13 mouse cellular contexts compared by ENCODE assay signal in genomic region chrX:152235758-152236157, GRCm38 (mm10). TPM values are rescaled to one million over a fixed set of nuclear protein-coding genes. Genes with fewer than 3 reads are reported as not detected.
DNase-seq lines count a peak whose midpoint lies in the region; ATAC-seq lines count a peak whose summit lies in the region.
"Had no signal": no experiment of that assay in that cellular context is flagged by ENCODE, and none has a peak within 500 bp of the region (broad histone marks: within the 10 kb centered on the region; RNA-seq: fewer than 3 reads in every experiment).

No protein-coding gene starts in this region.

- no peaks in the 10 kb centered on the region for H3K27me3 ChIP-seq in heart, embryonic 12.5 days (replicated peaks)
- H3K27me3 ChIP-seq in midbrain, embryonic 10.5 days (ENCODE audit: low read depth, poor library complexity, severe bottlenecking): peaks cover under 1% of the 10 kb centered on the region
- no peaks in the 10 kb centered on the region for H3K27me3 ChIP-seq in midbrain, embryonic 11.5 days (ENCODE audit: control insufficient read depth, insufficient read depth, low read length)
- no peaks in the 10 kb centered on the region for H3K27me3 ChIP-seq in liver, embryonic 12.5 days (replicated peaks)
- no peaks in the 10 kb centered on the region for H3K27me3 ChIP-seq in neural tube, embryonic 15.5 days (replicated peaks)
- H3K27me3 ChIP-seq: limb, embryonic 12.5 days had no signal

- ATAC-seq in heart, embryonic 12.5 days (ENCODE audit: insufficient number of reproducible peaks, low FRiP score): no peak
- ATAC-seq in midbrain, embryonic 11.5 days (ENCODE audit: low FRiP score): no peak
- ATAC-seq in liver, embryonic 12.5 days: no peak
- no peak for ATAC-seq in neural tube, embryonic 15.5 days (ENCODE audit: low FRiP score)

- no peaks in the 10 kb centered on the region for H3K9me3 ChIP-seq in heart, embryonic 12.5 days (replicated peaks)
- H3K9me3 ChIP-seq in midbrain, embryonic 10.5 days (replicated peaks): no peaks in the 10 kb centered on the region
- no peaks in the 10 kb centered on the region for H3K9me3 ChIP-seq in midbrain, embryonic 11.5 days (ENCODE audit: control insufficient read depth, low read length)
- H3K9me3 ChIP-seq in liver, embryonic 12.5 days (replicated peaks): no peaks in the 10 kb centered on the region
- no peaks in the 10 kb centered on the region for H3K9me3 ChIP-seq in neural tube, embryonic 15.5 days (replicated peaks)
- H3K9me3 ChIP-seq: limb, embryonic 12.5 days had no signal

- H3K27ac ChIP-seq in heart, embryonic 12.5 days (ENCODE audit: poor library complexity, severe bottlenecking): no peak overlapping the region
- no peak overlapping the region for H3K27ac ChIP-seq in midbrain, embryonic 10.5 days (replicated peaks)
- H3K27ac ChIP-seq in midbrain, embryonic 11.5 days (ENCODE audit: low read depth, low read length): no peak overlapping the region
- no peak overlapping the region for H3K27ac ChIP-seq in liver, embryonic 12.5 days
- no peak overlapping the region for H3K27ac ChIP-seq in neural tube, embryonic 15.5 days (replicated peaks)
- H3K27ac ChIP-seq: limb, embryonic 12.5 days had no signal

- intact Hi-C loops in heart, postnatal 36 days (cut with DNase I): no loop called here

- H3K9ac ChIP-seq in heart, embryonic 12.5 days: no peak overlapping the region
- no peak overlapping the region for H3K9ac ChIP-seq in midbrain, embryonic 11.5 days (ENCODE audit: low read length)
- H3K9ac ChIP-seq in liver, embryonic 12.5 days: no peak overlapping the region
- no peak overlapping the region for H3K9ac ChIP-seq in neural tube, embryonic 15.5 days (replicated peaks)
- H3K9ac ChIP-seq: limb, embryonic 12.5 days had no signal

- no peak overlapping the region for H3K4me3 ChIP-seq in heart, embryonic 12.5 days
- H3K4me3 ChIP-seq in midbrain, embryonic 10.5 days: 0 out of 2 replicates have a peak overlapping the region, but pooled peaks have one; percentile 91
- no peak overlapping the region for H3K4me3 ChIP-seq in midbrain, embryonic 11.5 days (ENCODE audit: low read depth, low read length)
- peak overlapping the region; percentile 91; the same call in 1 of the 2 replicates for H3K4me3 ChIP-seq in liver, embryonic 12.5 days
- no peak overlapping the region for H3K4me3 ChIP-seq in neural tube, embryonic 15.5 days (replicated peaks)
- H3K4me3 ChIP-seq: limb, embryonic 12.5 days had no signal

- DNase-seq in heart, postnatal 36 days: no peak
- no peak for DNase-seq in midbrain, embryonic 10.5 days (ENCODE audit: low spot score)
- no peak for DNase-seq in midbrain, embryonic 11.5 days (ENCODE audit: low spot score, missing footprints)
- DNase-seq in cerebellum, adult 8-10 months: no peak
- DNase-seq in lung, postnatal 10 days: no peak
- DNase-seq: cerebellum, postnatal 25 days; heart, postnatal 14 days; kidney, postnatal 36 days; right cerebral cortex, adult 18-20 months had no signal

- H3K4me1 ChIP-seq in heart, embryonic 12.5 days (replicated peaks): peaks cover 15% of the 10 kb centered on the region
- H3K4me1 ChIP-seq in midbrain, embryonic 10.5 days: peaks cover 16% of the 10 kb centered on the region
- H3K4me1 ChIP-seq in midbrain, embryonic 11.5 days (ENCODE audit: control insufficient read depth, insufficient read depth, low read length): peaks cover 12% of the 10 kb centered on the region
- H3K4me1 ChIP-seq in liver, embryonic 12.5 days: peaks cover 18% of the 10 kb centered on the region
- peaks cover 19% of the 10 kb centered on the region for H3K4me1 ChIP-seq in neural tube, embryonic 15.5 days

- peak overlapping the region; percentile 74 for H3K4me2 ChIP-seq in heart, embryonic 12.5 days
- H3K4me2 ChIP-seq in midbrain, embryonic 11.5 days: no peak overlapping the region
- peak overlapping the region; percentile 77 for H3K4me2 ChIP-seq in liver, embryonic 12.5 days
- H3K4me2 ChIP-seq in neural tube, embryonic 15.5 days: peak overlapping the region; percentile 75; the same call in 1 of the 2 replicates

- H3K36me3 ChIP-seq in heart, embryonic 12.5 days: peaks cover 31% of the 10 kb centered on the region
- H3K36me3 ChIP-seq in midbrain, embryonic 10.5 days: peaks cover 42% of the 10 kb centered on the region
- no peaks in the 10 kb centered on the region; the same call in 1 of the 2 replicates for H3K36me3 ChIP-seq in midbrain, embryonic 11.5 days (ENCODE audit: control insufficient read depth, insufficient read depth, low read length)
- H3K36me3 ChIP-seq in liver, embryonic 12.5 days: peaks cover 45% of the 10 kb centered on the region
- peaks cover 23% of the 10 kb centered on the region for H3K36me3 ChIP-seq in neural tube, embryonic 15.5 days

- 70% methylated on average over 2 of the region's 2 CpGs for whole genome bisulfite sequencing in heart, embryonic 12.5 days
- 91% methylated on average over 2 of the region's 2 CpGs for WGBS in midbrain, embryonic 10.5 days
- WGBS in midbrain, embryonic 11.5 days: 81% methylated on average over 2 of the region's 2 CpGs
- 42% methylated on average over 2 of the region's 2 CpGs for WGBS in liver, embryonic 12.5 days (ENCODE audit: insufficient replicate concordance)
- WGBS in neural tube, embryonic 15.5 days: 84% methylated on average over 2 of the region's 2 CpGs

RNA-seq across cellular contexts. Expression of gene Kdm5c, which starts 2.9 kb away (rescaled TPM):
- polyA plus RNA-seq in heart, embryonic 12.5 days (2016; fragmentation: Nextera tagmentation; extraction: Ambion mirVana): 49.3 and 50.5 TPM in 2 replicates
- total RNA-seq in heart, postnatal 36 days (2021): 10 to 100 TPM; 31.6 to 50.0 TPM
- 64.1 and 74.5 TPM in 2 replicates for polyA plus RNA-seq in midbrain, embryonic 10.5 days (2016; fragmentation: Nextera tagmentation; extraction: Ambion mirVana)
- polyA plus RNA-seq in midbrain, embryonic 11.5 days (2014; fragmentation: Nextera tagmentation; extraction: Ambion mirVana): 29.4 and 30.1 TPM in 2 replicates
- polyA plus RNA-seq in liver, embryonic 12.5 days (2016; fragmentation: Nextera tagmentation; extraction: Ambion mirVana): 36.0 and 36.5 TPM in 2 replicates
- polyA plus RNA-seq in neural tube, embryonic 15.5 days (2015; fragmentation: Nextera tagmentation; extraction: Ambion mirVana): 27.3 and 29.4 TPM in 2 replicates

Comparison
In these comparisons a context has a peak if more than half of its experiments do, and no peak if none do; other contexts are left out.
1. H3K4me3 ChIP-seq: peak in midbrain, embryonic 10.5 days (single experiment) and liver, embryonic 12.5 days (single experiment); none in heart, embryonic 12.5 days (single experiment), midbrain, embryonic 11.5 days (single experiment) and neural tube, embryonic 15.5 days (single experiment).